Mouse (Mus musculus): ENCODE data around the gene Gria1. TPM values are rescaled to one million over a fixed set of nuclear protein-coding genes. Genes with fewer than 3 reads are reported as not detected.
A peak's percentile ranks its signal among the peaks of the same experiment; 100 is the strongest.

Gene Gria1
- polyA plus RNA-seq, 1 experiment from 2014 or later: 1.8 TPM

DNA sequence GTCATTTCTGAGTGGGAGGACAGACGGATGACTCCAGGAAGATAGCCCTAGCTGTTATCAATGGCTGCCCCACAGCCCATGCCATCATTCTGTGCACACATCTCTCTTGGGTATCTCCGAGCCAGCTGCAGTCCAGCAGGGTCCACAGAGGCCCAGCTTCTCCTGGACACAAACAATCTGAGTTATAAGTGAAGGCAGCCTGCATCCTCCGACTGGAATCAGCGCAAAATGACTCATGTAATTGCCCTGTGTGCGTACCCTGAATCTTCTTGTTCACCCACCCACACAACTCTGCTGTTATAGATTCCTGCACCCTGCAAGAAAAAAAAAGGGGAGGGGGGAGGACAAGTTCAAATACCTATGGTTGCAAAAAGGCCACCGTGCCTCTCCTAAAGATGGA lies 576 bp upstream of the Gria1 start:
- Histone ChIP-seq H3K27me3 (ENCODE audit: control insufficient read depth, insufficient read depth, low read length) (peaks cover 2% of the 10 kb centered on the region; the same call in 1 of the 2 replicates), H3K4me1 (ENCODE audit: control insufficient read depth, insufficient read depth, low read length) (no peaks in the 10 kb centered on the region; the same call in 1 of the 2 replicates), H3K27ac (ENCODE audit: low read depth, low read length) (no peak overlapping the region), H3K9ac (ENCODE audit: low read length) (no peak overlapping the region), H3K36me3 (ENCODE audit: control insufficient read depth, insufficient read depth, low read length) (no peaks in the 10 kb centered on the region), H3K9me3 (ENCODE audit: control insufficient read depth, low read length) (no peaks in the 10 kb centered on the region), H3K4me2 (no peak overlapping the region), H3K4me3 (ENCODE audit: low read depth, low read length) (no peak overlapping the region)
- WGBS: 70% methylated on average over 6 of the region's 6 CpGs
- ATAC-seq (ENCODE audit: low FRiP score): no peak
- DNase-seq (ENCODE audit: low spot score, missing footprints): peak; percentile 83

DNA sequence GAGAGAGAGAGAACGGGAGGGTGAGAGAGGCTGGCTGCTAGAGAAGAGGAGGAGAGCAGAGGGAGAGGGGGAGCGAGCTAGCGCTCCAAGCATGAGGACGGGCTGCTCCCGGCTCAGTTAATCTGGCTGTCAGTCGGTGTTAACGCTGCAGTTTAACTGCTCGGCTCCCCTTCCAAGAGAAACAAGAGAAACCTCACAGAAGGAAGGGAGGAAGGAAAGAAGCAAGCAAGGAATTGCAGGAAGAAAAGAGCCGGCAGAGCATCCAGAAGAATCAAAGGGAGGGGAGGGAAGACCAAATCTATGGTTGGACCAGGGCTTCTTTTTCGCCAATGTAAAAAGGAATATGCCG lies 478 bp downstream of the Gria1 start:
- Histone ChIP-seq H3K9me3 (ENCODE audit: control insufficient read depth, low read length) (no peaks in the 10 kb centered on the region), H3K27ac (ENCODE audit: low read depth, low read length) (no peak overlapping the region), H3K4me1 (ENCODE audit: control insufficient read depth, insufficient read depth, low read length) (no peaks in the 10 kb centered on the region; the same call in 1 of the 2 replicates), H3K9ac (ENCODE audit: low read length) (peak overlapping the region; percentile 39), H3K36me3 (ENCODE audit: control insufficient read depth, insufficient read depth, low read length) (no peaks in the 10 kb centered on the region), H3K4me3 (ENCODE audit: low read depth, low read length) (peak overlapping the region; percentile 24), H3K27me3 (ENCODE audit: control insufficient read depth, insufficient read depth, low read length) (peaks cover 2% of the 10 kb centered on the region; the same call in 1 of the 2 replicates), H3K4me2 (peak overlapping the region; percentile 57)
- under 1% methylated on average over 11 of the region's 11 CpGs for whole genome bisulfite sequencing
- ATAC-seq (ENCODE audit: low FRiP score): no peak
- DNase-seq (ENCODE audit: low spot score, missing footprints): peak; percentile 90

DNA sequence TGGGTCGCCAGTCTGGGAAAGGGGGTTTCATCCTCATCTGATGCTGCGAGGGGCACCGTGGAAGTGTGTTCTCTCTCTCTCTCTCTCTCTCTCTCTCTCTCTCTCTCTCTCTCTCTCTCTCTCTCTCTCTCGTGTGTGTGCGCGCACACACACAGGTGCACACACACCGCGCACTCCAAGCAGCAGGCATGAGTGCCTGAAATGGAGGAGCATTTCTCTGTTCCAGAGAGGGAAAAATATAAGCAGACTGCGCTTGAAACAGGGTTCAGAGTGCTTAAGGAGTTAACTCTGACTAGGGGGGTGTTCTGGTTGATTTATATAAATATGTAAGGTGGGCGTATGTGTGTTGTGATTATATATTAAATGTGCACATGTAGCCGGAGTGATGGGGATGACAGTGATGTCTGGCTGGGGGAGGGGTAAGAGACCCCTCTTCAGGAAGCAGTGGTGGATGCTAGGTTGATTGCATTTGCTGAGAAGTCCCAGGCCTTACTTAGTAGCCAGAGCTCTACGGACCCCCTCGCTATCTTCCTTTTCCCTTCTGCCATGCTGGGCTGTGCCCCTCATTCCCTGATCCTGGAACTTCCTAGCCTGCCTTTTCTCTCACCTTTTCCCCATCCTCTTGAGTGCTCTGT lies 1.2 kb downstream of the Gria1 start:
- whole genome bisulfite sequencing: 31% methylated on average over 13 of the region's 13 CpGs
- DNase-seq (ENCODE audit: low spot score, missing footprints): peak; percentile 82
- no peak for ATAC-seq (ENCODE audit: low FRiP score)
- Histone ChIP-seq H3K4me2 (peak overlapping the region; percentile 57), H3K4me3 (ENCODE audit: low read depth, low read length) (peak overlapping the region; percentile 24), H3K4me1 (ENCODE audit: control insufficient read depth, insufficient read depth, low read length) (no peaks in the 10 kb centered on the region; the same call in 1 of the 2 replicates), H3K9me3 (ENCODE audit: control insufficient read depth, low read length) (no peaks in the 10 kb centered on the region), H3K27me3 (ENCODE audit: control insufficient read depth, insufficient read depth, low read length) (peaks cover 2% of the 10 kb centered on the region; the same call in 1 of the 2 replicates), H3K36me3 (ENCODE audit: control insufficient read depth, insufficient read depth, low read length) (no peaks in the 10 kb centered on the region), H3K27ac (ENCODE audit: low read depth, low read length) (no peak overlapping the region), H3K9ac (ENCODE audit: low read length) (peak overlapping the region; percentile 39)

DNA sequence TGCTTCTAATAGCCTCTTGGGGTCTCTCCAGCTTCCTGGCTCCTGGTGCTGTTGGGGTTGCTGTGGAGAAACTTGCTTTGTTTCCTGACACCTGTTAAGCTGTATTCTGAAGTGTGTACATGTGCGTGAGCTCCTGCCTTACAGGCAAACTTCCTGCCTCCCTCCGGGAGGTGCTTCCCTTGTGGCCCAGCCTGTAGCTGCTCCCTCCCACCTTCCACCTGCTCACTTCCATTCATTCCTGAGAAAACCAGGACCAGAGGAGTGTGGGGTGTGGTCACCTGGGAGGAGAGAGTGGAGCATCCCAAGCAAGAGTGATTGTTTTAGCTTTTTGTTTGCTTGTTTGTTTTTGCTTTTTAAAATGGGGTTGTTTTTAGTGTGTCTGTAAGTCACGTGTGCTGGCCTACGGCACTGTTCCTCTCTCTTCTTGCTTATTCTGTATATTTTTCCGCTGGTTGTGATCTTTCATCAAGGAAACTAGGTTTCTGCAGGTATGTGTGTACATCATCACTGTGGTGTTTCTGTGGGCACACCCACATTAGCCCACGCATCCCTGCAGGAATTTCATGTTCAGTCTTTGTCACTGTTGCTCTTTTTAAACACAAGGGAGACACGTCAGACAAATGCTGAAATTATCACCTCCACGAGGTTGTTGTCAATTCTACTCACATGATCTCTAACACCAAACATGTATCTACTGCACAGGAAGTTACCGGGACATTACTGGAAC lies 2.4 kb downstream of the Gria1 start:
- no peak overlapping the region for H3K4me3 ChIP-seq (ENCODE audit: low read depth, low read length)
- no peak overlapping the region for H3K4me2 ChIP-seq
- no peaks in the 10 kb centered on the region; the same call in 1 of the 2 replicates for H3K4me1 ChIP-seq (ENCODE audit: control insufficient read depth, insufficient read depth, low read length)
- ATAC-seq (ENCODE audit: low FRiP score) (no peak), DNase-seq (ENCODE audit: low spot score, missing footprints) (peak; percentile 68)
- H3K36me3 ChIP-seq (ENCODE audit: control insufficient read depth, insufficient read depth, low read length): no peaks in the 10 kb centered on the region
- peaks cover 2% of the 10 kb centered on the region; the same call in 1 of the 2 replicates for H3K27me3 ChIP-seq (ENCODE audit: control insufficient read depth, insufficient read depth, low read length)
- H3K9me3 ChIP-seq (ENCODE audit: control insufficient read depth, low read length): no peaks in the 10 kb centered on the region
- H3K9ac ChIP-seq (ENCODE audit: low read length): no peak overlapping the region
- WGBS: 77% methylated on average over 9 of the region's 9 CpGs
- no peak overlapping the region for H3K27ac ChIP-seq (ENCODE audit: low read depth, low read length)

DNA sequence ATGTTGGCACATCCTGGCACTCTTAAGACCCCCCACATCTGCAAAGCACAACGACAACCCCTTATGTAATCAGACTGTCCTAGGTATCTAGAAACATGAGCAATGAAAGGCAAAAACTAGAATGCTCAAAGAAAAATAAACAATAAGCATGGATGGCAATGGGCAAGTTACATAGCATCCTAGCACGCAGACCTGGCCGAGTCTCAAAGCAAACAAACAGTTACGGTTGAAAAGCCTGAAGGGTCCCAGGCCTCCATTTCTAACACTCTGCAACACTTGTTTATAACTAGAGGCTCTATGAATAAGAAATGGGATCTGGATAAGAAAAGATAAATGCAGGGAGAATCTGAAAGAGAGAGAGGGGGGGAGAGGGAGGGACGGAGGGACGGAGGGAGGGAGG lies 3.2 kb downstream of the Gria1 start:
- Histone ChIP-seq H3K27ac (ENCODE audit: low read depth, low read length) (no peak overlapping the region), H3K4me3 (ENCODE audit: low read depth, low read length) (no peak overlapping the region), H3K27me3 (ENCODE audit: control insufficient read depth, insufficient read depth, low read length) (peaks cover 2% of the 10 kb centered on the region; the same call in 1 of the 2 replicates), H3K4me2 (no peak overlapping the region), H3K4me1 (ENCODE audit: control insufficient read depth, insufficient read depth, low read length) (no peaks in the 10 kb centered on the region; the same call in 1 of the 2 replicates), H3K9me3 (ENCODE audit: control insufficient read depth, low read length) (no peaks in the 10 kb centered on the region), H3K36me3 (ENCODE audit: control insufficient read depth, insufficient read depth, low read length) (no peaks in the 10 kb centered on the region), H3K9ac (ENCODE audit: low read length) (no peak overlapping the region)
- 80% methylated on average over 6 of the region's 6 CpGs for WGBS
- ATAC-seq (ENCODE audit: low FRiP score) (no peak), DNase-seq (ENCODE audit: low spot score, missing footprints) (peak; percentile 39)

DNA sequence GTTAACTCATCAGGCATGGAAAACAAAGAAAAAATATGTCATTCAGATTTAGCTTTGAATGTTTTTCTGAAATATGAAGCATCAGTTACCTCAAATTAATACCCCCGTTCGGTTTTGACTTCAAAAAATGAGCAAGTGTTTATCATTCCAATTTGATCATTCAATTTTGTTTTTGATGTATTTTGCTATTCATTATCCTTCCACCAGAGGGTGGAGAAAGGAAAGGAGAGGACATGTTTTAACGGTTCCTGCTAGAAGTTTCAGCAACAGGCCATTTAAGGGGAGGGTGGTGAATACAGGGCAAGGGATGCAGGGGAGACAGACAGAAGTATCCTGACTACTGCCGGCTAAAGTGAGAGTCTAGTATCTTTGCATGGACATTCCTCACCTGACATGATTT lies 7.3 kb downstream of the Gria1 start:
- 80% methylated on average over 4 of the region's 4 CpGs for WGBS
- H3K9ac ChIP-seq (ENCODE audit: low read length): no peak overlapping the region
- DNase-seq (ENCODE audit: low spot score, missing footprints): peak; percentile 54
- no peak overlapping the region for H3K4me3 ChIP-seq (ENCODE audit: low read depth, low read length)
- H3K4me2 ChIP-seq: no peak overlapping the region
- no peak overlapping the region for H3K27ac ChIP-seq (ENCODE audit: low read depth, low read length)
- no peaks in the 10 kb centered on the region for H3K36me3 ChIP-seq (ENCODE audit: control insufficient read depth, insufficient read depth, low read length)
- H3K4me1 ChIP-seq (ENCODE audit: control insufficient read depth, insufficient read depth, low read length): no peaks in the 10 kb centered on the region
- ATAC-seq (ENCODE audit: low FRiP score): no peak
- no peaks in the 10 kb centered on the region for H3K9me3 ChIP-seq (ENCODE audit: control insufficient read depth, low read length)
- no peaks in the 10 kb centered on the region for H3K27me3 ChIP-seq (ENCODE audit: control insufficient read depth, insufficient read depth, low read length)

DNA sequence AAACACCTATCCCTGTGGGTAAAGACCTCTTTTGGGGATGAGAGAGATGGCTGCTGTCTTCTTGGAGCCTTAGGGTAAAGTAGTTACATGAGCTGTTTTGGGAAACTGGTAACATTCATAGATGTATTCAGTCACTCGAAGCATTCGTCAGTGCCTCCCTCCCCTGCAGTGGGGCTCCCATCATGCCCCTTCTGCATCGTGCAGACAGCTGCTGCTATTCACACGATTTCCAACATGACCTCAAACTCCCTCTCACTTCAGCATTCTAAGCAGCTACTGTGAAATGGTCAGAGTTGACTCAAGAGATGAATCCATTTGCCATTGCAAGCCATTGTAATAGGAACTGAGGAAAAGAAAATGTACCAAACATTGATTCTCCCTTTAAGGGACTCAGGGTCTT lies 11.2 kb downstream of the Gria1 start:
- DNase-seq (ENCODE audit: low spot score, missing footprints): peak; percentile 77
- Histone ChIP-seq H3K4me2 (no peak overlapping the region), H3K4me3 (ENCODE audit: low read depth, low read length) (no peak overlapping the region), H3K4me1 (ENCODE audit: control insufficient read depth, insufficient read depth, low read length) (no peaks in the 10 kb centered on the region), H3K9me3 (ENCODE audit: control insufficient read depth, low read length) (no peaks in the 10 kb centered on the region), H3K27ac (ENCODE audit: low read depth, low read length) (no peak overlapping the region), H3K36me3 (ENCODE audit: control insufficient read depth, insufficient read depth, low read length) (no peaks in the 10 kb centered on the region), H3K9ac (ENCODE audit: low read length) (no peak overlapping the region), H3K27me3 (ENCODE audit: control insufficient read depth, insufficient read depth, low read length) (no peaks in the 10 kb centered on the region)
- ATAC-seq (ENCODE audit: low FRiP score): no peak
- WGBS: 69% methylated on average over 4 of the region's 4 CpGs

DNA sequence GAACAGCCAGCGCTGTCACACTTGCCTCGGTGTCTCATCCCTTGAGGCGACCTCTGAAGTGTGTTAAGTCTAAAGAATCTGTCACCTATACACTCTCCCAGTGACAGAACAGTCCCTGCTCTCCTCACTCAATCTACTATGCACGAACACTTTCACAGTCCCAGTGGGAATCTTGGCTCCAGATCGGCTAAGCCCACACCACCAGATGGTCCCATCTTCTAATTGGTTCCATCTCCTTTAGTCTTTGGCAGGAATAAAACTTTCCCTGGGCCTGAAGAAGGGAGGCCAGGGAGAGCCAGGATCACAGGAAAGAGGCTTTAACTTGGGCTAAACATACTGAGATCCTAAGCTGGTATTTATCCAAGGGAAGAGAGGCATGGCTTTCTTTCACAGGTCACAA lies 19.3 kb downstream of the Gria1 start:
- no peaks in the 10 kb centered on the region for H3K36me3 ChIP-seq (ENCODE audit: control insufficient read depth, insufficient read depth, low read length)
- H3K27ac ChIP-seq (ENCODE audit: low read depth, low read length): no peak overlapping the region
- H3K27me3 ChIP-seq (ENCODE audit: control insufficient read depth, insufficient read depth, low read length): no peaks in the 10 kb centered on the region
- no peaks in the 10 kb centered on the region for H3K9me3 ChIP-seq (ENCODE audit: control insufficient read depth, low read length)
- no peak overlapping the region for H3K4me2 ChIP-seq
- H3K4me1 ChIP-seq (ENCODE audit: control insufficient read depth, insufficient read depth, low read length): no peaks in the 10 kb centered on the region
- no peak overlapping the region for H3K4me3 ChIP-seq (ENCODE audit: low read depth, low read length)
- no peak overlapping the region for H3K9ac ChIP-seq (ENCODE audit: low read length)
- ATAC-seq (ENCODE audit: low FRiP score) (no peak), DNase-seq (ENCODE audit: low spot score, missing footprints) (peak; percentile 12)
- 76% methylated on average over 5 of the region's 5 CpGs for WGBS

DNA sequence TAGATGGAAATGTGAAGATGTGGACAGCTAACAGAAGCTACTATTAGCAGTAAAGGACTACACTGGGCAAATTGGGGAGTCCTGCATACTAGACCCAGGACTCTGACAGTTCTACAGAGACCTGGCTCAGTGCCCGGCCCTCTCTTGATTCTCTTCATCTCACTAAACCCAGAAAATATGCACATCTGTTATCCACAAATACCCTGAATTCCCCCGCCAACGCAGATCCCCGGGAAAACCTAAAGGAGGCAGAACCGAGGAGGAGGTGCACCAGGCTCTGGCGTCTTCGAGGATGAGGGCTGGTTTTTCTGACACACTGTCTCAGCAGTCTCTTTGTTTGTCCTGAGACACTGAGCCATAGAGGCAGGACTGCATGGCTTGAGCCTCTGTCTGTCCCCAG lies 27.6 kb downstream of the Gria1 start:
- Histone ChIP-seq H3K4me1 (ENCODE audit: control insufficient read depth, insufficient read depth, low read length) (no peaks in the 10 kb centered on the region), H3K4me3 (ENCODE audit: low read depth, low read length) (no peak overlapping the region), H3K4me2 (no peak overlapping the region), H3K27ac (ENCODE audit: low read depth, low read length) (no peak overlapping the region), H3K27me3 (ENCODE audit: control insufficient read depth, insufficient read depth, low read length) (no peaks in the 10 kb centered on the region), H3K9ac (ENCODE audit: low read length) (no peak overlapping the region), H3K9me3 (ENCODE audit: control insufficient read depth, low read length) (no peaks in the 10 kb centered on the region), H3K36me3 (ENCODE audit: control insufficient read depth, insufficient read depth, low read length) (no peaks in the 10 kb centered on the region)
- ATAC-seq (ENCODE audit: low FRiP score): no peak
- DNase-seq (ENCODE audit: low spot score, missing footprints): peak; percentile 74
- 61% methylated on average over 7 of the region's 7 CpGs for WGBS
